Mouse (Mus musculus) kidney, adult 9 months (tissue): ENCODE results near the gene Ankrd11.

Source experiments
- DNase-seq: peaks from one replicate; pipeline ENCODE4 v3.0.0; 2022

Ankrd11 gene

DNA sequence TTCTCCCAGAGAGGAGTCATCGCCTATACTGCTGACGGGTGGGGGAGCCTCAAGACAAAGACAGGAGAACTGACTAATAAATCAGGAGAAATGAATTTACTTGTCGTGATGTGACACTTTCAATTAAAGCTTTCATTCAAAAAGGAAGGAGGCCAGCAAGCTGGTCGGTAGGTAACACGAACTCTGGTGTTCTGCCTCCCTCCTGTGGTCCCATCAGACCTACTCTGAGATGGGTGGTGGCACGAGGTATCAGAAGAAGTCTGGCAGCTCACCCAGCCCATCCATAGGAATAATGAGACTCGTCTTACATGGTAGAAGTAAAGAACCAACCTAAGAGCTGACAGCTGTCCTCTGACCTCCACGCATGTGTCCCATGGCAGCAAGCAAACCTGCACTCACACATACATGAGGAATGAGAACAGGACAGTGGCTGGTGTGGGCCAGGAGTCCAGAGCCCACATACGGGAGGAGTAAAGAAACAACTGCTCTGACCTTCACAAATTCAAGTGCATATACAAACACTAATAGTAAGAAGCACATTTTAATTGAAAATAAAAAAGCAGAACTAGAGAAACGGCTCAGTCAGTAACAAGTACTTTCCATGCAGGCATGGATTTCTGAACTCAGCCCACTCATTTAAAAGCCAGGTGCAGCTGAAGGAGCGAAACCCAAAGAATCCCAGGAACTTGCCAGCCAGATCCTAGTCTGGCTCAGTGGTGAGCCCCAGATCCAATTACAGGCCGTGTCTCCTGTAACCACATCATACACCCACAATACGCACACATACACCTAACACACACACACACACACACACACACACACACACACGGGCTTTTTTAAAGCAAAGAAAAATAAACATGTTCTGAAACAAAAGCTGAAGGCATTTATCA is 37.8 kb downstream of the Ankrd11 start:
- no peak for DNase-seq

DNA sequence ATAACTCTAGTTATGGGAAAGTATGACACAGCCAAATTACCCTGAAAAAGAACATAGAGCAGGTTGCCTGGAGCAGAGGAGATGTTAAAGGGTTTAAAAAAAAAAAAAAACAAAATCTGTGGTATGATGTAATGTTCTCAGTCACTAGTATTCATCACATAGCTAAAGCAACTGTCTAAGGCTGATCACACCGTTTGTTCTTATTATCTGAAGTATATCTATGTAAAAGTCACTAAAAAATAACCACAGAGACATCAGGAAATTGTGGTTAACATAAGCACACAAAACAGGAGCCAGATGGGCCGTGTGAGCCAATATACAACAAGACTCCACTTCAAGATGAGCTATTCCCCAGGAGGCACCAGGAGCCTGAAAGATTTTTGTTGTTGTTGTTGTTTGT is 41.8 kb downstream of the Ankrd11 start:
- no peak for DNase-seq

DNA sequence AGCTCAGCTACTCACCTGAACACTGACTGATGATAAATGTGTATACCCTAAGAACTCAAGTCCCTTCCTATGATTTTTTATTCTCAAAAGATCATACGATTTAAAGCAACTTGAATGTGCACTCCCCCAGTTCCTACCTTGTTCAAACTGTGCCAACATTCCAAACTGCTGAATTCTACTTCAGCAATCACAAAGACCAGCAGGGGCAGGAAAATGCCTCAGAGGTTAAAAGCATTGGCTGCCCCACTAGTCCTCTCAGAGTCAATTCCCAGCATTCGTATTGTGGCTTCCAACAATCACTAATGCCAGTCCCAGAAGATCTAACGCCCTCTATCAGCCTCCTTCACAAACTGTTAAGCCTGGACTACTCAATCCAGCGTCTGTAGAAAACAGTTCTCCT is 44.1 kb downstream of the Ankrd11 start:
- DNase-seq: no peak

DNA sequence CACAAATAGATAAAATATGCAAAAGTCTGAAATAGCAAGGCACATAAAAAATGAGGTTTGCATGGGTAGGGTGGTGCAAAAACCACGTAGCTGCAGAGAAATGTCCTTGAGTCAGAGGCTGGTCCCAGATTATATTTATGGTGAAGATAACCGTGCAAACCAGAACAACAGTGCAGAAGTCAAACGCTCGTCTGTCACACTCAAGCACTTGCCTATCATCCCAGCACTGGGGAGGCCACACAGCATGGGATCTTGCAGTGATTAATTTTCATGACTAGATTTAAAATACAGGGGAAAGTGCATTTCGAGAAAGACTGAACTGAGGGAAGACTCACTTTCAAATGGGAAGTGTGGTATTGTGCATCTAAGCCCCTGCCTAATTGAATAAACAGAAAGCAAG is 48.3 kb downstream of the Ankrd11 start:
- DNase-seq: no peak

DNA sequence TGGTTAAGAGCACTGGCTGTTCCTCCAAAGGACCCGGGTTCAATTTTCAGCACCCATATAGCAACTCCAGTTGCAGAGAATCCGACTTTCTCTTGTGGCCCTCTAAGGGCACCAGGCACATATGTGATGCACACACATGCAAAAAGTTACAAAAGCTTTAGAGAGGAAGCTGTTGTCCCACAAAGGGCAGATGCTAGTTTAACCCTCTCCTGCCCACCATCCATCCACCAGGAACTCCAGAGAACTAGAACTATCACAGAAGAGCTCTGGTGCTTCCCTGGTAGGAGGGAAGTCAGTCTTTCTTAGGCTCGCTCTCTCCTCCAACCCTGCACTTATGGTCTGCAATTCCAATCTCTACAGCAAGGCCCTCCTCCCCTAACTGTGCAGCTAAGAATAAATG is 49.0 kb downstream of the Ankrd11 start:
- DNase-seq: no peak

DNA sequence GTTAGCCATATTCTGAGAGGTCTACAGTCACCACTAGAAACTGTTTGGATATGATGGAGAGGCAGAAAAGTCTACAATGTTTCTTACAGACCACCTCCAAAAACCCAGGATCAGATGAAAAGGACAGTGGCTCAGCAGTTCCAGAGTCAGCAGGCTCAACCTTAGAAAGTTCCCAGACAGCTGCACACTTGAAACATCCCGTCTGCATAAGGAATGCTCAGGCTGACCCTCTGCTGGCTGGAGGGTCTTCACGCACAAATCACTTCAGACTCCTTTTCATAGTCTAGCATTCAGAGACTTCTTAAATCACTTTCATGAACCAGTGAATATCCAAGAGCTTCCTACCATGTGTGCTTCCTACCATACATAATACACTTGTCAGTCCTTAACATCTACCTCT is 49.8 kb downstream of the Ankrd11 start:
- DNase-seq: no peak

DNA sequence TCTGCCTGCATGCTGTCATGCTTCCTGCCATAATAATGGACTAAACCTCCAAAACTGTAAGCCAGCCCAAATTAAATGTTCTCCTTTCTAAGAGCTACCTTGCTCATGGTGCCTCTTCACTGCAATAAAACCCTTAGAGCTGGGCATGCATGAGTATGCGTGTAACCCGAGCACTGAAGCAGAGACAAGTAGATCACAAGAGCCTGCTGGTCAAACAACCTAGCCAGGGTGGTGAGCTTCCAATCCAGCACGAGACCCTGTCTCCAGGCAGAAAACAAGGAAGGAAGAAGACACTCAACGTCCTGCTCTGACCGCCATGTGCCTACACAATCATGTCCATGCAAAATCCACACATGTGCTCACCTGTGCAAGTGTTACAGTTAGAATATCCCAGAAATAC is 50.7 kb downstream of the Ankrd11 start:
- no peak for DNase-seq

DNA sequence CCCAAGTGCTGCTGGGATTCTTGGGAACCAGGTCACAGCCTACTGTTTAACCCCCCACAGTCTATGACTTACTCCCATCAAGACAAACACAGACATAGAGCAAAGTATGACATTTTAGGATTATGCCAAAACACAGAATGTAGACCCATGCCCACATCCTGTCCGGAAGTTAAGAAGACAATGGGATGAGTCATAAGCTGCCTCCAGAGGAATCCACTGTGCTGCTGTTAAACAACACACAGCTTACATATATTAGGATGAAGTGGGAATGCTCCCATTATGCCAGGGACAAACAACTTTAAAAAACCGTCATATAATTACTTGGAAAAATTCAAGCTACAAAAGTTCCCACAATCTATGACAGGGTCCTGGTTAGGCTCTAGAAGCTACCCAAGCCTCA is 52.1 kb downstream of the Ankrd11 start:
- DNase-seq: no peak

DNA sequence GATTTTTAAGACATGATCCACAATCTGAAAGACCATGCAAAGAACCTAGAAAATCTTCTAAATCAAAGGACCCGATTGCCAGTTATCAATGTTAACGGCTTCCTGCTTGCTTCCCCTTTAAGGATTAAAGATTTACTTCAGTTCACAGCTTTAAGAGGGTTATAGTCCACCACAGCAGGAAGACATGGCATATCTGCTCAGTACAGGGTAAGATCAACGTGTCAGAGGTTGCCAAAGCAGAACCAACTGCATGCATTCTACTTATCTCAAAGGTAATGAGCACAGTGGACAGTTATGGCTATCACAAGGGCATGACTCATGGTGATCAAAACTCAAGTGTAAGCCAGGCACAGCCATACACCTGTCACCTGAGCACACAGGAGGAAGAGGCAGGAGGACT is 53.1 kb downstream of the Ankrd11 start:
- DNase-seq: peak; percentile 65

DNA sequence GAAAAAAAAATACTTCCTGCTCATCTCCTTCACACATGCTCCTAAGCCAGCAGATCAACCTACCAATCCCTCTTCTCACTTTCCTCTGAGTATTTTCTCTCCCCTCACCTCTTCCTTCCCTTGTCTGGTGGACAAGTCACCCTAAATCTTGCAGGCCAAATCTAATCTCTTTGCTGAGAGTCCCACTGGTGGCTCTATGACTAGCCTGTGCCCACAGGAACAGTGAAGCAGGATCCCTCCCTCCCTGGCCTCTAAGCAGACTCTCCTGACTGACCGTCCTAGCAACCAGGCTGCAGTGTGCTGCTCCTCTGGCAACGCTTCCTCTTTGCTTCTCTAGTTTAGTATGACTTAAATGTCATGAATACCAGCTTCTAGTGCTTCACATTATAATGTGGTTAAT is 54.8 kb downstream of the Ankrd11 start:
- no peak for DNase-seq

DNA sequence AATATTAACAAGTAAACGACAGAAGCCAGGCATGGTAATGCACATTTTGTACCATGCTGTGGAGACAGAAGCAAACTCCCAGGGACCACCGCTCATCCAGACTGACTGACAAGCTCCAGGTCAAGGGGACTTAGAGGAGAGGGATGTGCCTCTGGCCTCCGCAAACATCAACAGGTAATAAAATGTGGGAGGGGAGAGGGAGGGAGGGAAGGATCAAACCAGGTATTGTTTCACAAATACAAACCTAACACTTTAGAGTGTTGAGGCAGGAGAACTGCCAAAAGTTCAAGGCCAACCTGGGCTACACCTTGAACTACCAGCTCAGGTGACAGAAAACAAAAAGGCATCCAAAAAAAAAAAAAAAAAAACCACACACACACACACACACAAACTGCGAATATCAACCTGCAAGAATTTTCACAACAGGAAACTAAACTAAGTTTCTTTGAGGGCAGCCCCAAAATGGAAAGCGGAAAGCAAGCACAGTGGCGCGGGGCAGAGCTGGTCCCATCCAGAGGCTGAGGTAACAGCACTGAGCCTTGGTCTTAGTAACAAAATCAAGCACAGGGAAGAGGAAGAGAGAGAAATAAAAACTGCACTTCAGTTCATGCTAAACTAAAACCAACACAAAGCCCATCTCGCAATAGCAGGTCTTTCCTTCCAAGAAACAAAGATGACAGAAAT is 55.4 kb downstream of the Ankrd11 start:
- DNase-seq: no peak

DNA sequence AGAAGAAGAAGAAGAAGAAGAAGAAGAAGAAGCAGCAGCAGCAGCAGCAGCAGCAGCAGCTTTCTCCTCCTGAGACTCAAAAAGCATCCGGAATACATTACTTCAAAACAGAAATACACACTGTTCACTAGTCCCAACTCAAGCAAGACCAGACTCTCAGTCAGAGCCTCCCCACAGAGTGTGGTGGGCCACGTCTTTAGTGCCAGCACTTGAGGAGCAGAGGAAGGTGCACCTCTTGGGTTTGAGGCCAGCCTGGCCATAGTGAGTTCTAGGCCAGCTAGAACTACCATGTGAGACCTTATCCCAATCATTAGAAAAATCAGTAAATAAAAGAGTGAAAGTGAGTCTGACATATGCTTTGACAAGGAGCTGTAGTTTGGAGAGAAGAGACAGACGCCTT is 57.9 kb downstream of the Ankrd11 start:
- no peak for DNase-seq

DNA sequence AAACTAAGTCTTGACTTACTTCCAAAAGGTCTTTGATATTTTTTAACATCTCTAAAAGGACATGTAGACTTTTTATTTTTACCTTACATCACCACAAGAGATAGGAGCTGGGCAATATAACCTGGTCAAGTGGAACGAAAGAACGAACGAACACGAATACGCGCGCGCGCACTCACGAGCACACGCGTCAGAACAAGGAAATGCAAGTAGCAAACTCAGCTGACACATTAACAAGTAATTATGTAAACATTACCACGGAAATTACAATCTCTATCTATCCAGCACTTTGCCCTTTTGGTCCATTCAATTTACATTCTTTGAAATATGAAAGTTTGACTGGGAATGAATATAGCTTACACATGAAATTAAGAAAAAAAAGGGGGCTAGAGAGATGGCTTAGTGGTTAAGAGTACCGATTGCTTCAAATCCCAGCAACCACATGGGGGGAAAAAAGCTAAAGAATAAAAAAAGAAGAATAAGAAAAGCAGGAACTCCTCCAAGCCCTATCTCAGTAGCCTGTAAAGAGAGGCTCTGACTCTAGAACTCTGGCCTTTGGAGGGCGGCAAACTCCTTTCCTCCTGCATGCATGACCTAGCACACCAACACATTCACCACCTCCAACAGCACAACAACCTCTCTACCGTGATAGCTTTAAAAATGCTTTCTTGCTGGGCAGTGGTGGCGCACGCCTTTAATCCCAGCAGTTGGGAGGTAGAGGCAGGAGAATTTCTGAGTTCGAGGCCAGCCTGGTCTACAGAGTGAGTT is 58.7 kb downstream of the Ankrd11 start:
- DNase-seq: peak; percentile 69

DNA sequence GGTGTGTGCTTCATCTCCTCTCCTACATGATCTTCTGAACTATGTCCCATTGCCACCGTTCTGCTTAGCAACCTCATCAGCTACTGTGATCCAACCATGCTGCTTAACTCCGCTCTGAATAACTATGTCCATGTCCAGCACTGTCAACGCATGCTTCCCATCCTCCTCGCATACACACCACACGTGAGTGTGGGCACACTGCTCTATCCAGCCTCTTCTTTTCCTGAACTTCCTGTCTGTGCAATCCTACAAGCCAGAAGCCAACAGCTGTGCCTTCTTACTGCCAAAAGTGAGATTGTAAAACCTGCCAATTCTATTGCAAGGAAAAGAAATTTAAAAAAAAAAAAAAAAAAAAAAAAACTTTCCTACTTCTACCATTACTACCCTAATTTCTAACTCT is 60.4 kb downstream of the Ankrd11 start:
- DNase-seq: no peak

DNA sequence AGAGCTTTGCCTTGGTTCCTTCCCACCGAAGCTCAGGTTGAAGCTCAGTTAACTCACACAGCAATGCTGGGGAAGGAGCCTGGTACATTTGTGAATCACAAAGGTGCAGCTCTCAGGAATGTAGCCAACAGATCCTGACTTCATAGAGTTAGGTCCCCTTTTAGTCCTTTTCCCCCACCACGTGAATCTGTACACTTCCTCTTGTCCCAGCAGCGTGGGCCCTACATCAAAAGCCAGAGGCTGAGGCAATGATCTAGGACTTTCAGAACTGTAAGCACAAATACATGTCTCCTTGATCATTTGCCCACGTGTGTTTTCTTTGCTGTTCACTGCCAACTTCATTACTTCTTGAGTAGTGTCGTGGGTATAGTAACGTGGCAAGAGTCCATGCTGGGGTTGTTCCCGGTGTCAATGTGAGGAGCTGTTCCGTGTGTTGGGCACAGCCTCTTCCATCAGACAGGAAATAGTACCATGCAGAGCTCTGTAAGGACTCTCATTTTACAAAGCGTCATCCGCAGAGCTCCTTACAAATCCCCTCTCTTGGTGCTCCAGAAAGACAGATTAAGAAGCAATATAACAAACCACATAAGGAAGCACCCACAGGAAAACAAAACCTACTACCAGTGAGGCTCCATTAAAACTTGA is 62.1 kb downstream of the Ankrd11 start:
- DNase-seq: no peak

DNA sequence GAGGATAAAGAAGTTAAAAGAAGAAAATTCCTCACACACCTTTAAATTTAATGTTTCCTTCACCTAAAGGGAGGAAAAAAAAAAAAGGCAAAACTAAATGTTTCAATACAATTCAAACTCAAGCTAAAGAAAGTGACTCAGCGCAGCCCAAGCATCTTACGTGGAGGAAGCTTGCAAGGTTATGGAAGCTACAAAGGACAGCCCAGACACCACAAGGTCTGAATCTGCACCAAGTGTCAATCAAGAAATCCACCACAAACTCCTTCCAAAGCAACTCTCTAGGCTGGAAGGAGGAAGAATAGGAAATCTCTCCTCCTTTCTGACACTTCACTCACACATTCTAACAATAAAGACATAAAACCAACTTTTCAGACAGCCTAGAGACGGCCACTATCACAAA is 62.7 kb downstream of the Ankrd11 start:
- no peak for DNase-seq

DNA sequence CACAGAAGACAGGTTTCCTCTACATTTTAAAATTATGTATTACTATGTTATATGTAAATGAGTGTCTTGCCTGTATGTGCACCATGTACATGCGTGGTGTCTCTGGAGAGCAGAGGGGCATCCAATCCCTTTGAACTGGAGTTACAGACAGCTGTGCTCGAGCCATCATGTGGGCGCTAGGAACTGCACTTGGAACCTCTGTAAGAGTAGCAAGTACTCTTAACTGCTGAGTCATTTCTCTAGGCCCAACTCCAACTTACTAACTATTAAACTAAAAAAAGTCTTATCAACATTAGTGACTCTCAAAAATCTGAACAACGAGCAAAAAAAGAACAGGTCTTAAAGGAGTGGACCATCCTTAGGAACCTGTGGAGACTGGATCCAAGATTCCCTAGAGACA is 66.0 kb downstream of the Ankrd11 start:
- DNase-seq: no peak

DNA sequence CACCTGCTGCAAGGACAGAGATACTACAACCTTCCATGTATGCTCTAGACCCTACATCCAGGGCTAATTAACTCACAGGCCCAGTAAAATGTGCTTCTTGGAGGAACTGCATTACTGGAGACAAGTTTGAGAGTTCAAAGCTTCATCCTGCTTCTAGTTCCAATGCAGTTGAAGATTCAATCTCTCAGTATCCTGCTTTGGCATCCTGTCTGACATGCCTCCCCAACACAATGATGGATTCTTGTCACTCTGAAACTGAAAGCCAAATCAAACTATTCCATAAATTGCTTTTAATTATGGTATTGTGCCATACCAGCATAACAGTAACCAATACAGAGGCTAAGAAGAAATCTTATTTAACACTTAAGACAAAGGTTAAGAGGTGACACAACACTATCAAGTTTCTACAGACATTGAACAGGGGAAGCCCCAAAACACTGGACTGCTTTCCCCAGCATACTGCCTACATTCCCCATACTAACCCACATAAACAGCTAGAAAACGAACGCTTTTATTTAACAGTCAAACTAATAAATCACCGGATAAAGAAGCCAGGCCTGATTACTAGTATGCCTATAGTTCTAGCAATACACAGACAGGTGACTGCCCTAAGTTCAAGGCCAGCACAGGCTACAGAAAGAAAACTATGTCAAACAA is 72.0 kb downstream of the Ankrd11 start:
- DNase-seq: no peak

DNA sequence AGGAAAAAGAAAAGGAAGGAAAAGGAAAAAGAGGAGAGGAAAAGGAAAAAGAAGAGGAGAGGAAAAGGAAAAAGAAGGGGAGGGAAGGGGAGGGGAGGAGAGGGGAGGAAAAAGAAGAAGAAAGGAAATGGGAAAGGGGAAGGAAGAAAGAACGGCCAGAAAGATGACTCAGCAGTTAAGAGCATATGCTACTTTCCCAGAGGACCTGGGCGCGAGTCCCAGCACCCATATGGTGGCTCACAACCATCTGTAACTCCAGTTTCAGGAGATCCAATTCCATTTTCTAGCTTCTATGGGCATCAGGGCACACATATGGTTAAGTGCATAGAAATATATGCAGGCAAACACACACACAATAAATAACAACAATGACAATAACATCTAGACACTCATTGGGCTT is 73.9 kb downstream of the Ankrd11 start:
- DNase-seq: no peak

DNA sequence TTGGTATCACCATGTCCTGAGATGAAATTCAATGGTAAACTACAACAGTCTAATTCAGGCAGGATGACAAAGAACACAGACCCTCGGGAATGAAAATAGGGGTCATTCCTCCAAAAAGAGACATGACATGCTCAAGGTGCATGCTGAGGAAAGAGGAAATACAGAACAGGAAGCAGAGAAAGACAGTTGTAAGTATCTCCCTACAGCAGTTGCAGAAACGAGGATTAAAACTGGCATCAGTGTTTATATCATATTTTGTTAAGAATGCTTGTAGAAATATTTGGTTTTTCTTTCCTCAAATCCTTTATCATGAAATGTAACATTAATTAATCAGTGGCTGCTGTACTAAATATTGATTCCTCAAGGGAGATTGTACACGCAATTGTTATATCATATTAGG is 75.4 kb downstream of the Ankrd11 start:
- DNase-seq: no peak

DNA sequence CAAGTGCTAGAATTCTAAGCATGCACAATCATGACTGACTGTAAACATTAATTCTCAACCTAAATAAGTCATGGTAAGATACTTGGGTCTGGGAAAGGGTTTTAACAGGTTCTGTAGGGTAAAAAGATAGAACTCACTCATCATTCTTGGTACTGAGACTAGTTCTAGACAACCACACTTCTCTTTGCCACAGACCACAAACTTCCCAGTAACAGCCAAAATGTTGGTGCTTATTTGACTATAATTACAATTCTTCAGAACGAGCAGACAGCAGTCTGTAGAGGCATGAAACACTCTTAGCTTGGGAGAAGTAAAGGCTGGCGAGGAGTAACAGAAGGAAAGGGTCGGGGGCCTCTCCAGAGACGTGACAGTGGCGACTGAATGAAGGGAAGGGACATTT is 80.0 kb downstream of the Ankrd11 start:
- DNase-seq: no peak

DNA sequence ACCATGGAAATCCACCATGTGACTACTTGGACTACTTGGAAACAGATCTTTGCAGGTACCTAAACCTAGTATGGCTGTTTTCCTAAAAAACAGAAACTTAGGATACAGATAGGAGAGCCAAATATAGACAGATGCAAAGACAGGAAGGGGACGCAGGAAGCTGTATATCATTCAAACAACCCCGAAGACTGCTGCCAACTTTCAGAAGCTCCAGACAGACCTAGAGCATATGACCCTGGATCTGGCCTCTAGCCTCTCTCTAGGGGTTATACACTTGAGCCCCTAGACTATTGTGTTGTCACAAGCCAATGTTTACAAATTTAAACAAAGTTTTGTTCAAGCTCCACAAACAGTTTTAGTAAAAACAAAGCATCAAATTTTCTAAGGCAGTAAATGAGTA is 80.6 kb downstream of the Ankrd11 start:
- peak; percentile 42 for DNase-seq

DNA sequence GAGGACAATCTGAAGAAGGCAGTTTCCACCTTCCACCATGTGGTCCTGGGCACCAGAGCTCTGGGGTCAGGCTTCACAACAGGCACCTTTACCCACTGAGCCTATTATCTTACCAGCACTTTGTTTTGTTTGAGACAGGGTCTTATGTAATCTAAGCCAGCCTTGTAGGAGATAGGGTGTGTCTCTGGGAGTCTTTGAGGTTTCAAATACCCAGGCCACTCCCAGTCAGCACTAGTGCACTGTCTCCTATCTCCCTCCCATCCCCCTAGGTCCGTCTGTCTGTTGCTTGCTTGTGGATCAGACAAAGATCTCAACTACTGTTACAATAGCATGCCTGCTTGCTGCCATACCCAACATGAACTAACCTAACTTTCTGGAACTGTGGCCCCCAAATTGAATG is 81.1 kb downstream of the Ankrd11 start:
- DNase-seq: no peak
